Mouse (Mus musculus) heart, embryonic 15.5 days (tissue): ENCODE measurements around the gene Nat10. TPM values are rescaled to one million over a fixed set of nuclear protein-coding genes. Genes with fewer than 3 reads are reported as not detected.

Source experiments
- ATAC-seq: fragments of 200-750 bp; cut with Nextera tagmentation; replicated peaks from 2 replicates; pipeline ENCODE4 v1.8.0; 2017; ENCODE audit warnings: low read depth, moderate TSS enrichment; ENCODE audit not compliant: insufficient number of reproducible peaks, insufficient read depth, low FRiP score
- H3K27ac ChIP-seq: fragments of 300-500 bp; sonication (generic); 2 replicates; pipeline ENCODE4 v1.5.1; 2015; ENCODE audit warnings: mild to moderate bottlenecking, inconsistent platforms
- H3K27me3 ChIP-seq: fragments of 300-500 bp; sonication (generic); 2 replicates; pipeline ENCODE4 v1.6.1; 2015; ENCODE audit warnings: inconsistent platforms
- H3K36me3 ChIP-seq: fragments of 300-500 bp; sonication (generic); 2 replicates; pipeline ENCODE4 v1.6.1; 2015; ENCODE audit warnings: mild to moderate bottlenecking, inconsistent platforms
- H3K4me1 ChIP-seq: fragments of 300-500 bp; sonication (generic); replicated peaks from 2 replicates; pipeline ENCODE4 v1.6.1; 2015; ENCODE audit warnings: inconsistent platforms
- H3K4me2 ChIP-seq: fragments of 300-500 bp; sonication (generic); 2 replicates; pipeline ENCODE4 v1.6.1; 2015; ENCODE audit warnings: inconsistent platforms, mild to moderate bottlenecking, moderate library complexity
- H3K4me3 ChIP-seq: fragments of 300-500 bp; sonication (generic); 2 replicates; pipeline ENCODE4 v1.5.1; 2015; ENCODE audit warnings: mild to moderate bottlenecking, inconsistent platforms
- H3K9ac ChIP-seq: fragments of 300-500 bp; sonication (generic); 2 replicates; pipeline ENCODE4 v1.6.1; 2015; ENCODE audit warnings: mild to moderate bottlenecking, inconsistent platforms
- H3K9me3 ChIP-seq: fragments of 300-500 bp; sonication (generic); replicated peaks from 2 replicates; pipeline ENCODE4 v1.6.1; 2016; ENCODE audit warnings: inconsistent platforms
- WGBS: fragments of 180-500 bp; shearing (Covaris S2); methylation state at CpG from one replicate; pipeline ENCODE4 v1.1.7; 2015; ENCODE audit warnings: mixed read lengths; 5-methylcytosine and 5-hydroxymethylcytosine counted together
- polyA plus RNA-seq: library from polyadenylated mRNA; unstranded; fragments of >200 nt; fragmentation: Nextera tagmentation; extraction: Ambion mirVana; gene quantifications from 2 replicates; pipeline ENCODE4 v1.2.1, GENCODE M21; 2015

Nat10 gene
- polyA plus RNA-seq, 1 experiment from 2014 or later = 10.9 TPM

- Histone ChIP-seq H3K4me1 (peaks cover 24% of the 10 kb centered on the region), H3K9ac (no peak overlapping the region), H3K4me2 (no peak overlapping the region), H3K27me3 (no peaks in the 10 kb centered on the region), H3K36me3 (no peaks in the 10 kb centered on the region), H3K4me3 (no peak overlapping the region), H3K27ac (peak overlapping the region; percentile 2), H3K9me3 (no peaks in the 10 kb centered on the region)
- no peak for ATAC-seq
- 59% methylated on average over 5 of the region's 5 CpGs for WGBS
These were observed 70.2 kb downstream of the Nat10 start for GRCm38 (mm10) chr2:103690828-103691227.

DNA sequence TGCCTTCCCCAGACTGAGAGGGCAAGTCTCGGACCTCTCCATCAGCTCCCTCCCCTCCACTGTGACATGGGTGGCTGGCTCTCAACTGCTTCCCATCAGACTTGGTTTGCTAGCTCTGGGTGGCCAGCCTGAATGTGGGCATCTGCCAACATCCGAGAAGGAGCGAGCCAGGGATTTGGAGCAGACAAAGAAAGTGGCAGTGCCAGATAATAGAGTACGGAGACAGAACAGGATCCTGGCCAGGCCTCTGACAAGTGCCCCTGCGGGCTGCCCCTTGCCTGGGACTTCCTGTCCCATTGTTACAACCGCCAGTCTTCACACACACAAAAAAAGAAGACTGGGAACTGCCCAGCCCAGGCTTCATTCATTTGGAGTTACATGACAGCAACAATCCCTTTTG is 70.6 kb downstream of the Nat10 start:
- no peak overlapping the region for H3K4me3 ChIP-seq
- peaks cover 26% of the 10 kb centered on the region for H3K4me1 ChIP-seq
- H3K36me3 ChIP-seq = no peaks in the 10 kb centered on the region
- H3K4me2 ChIP-seq = no peak overlapping the region
- WGBS = 37% methylated on average over 6 of the region's 6 CpGs
- H3K9ac ChIP-seq = no peak overlapping the region
- H3K9me3 ChIP-seq = no peaks in the 10 kb centered on the region
- no peaks in the 10 kb centered on the region for H3K27me3 ChIP-seq
- peak; percentile 50 for ATAC-seq
- peak overlapping the region; percentile 2 for H3K27ac ChIP-seq

- Histone ChIP-seq H3K4me2 (no peak overlapping the region), H3K4me3 (no peak overlapping the region), H3K27ac (no peak overlapping the region), H3K27me3 (no peaks in the 10 kb centered on the region), H3K9ac (no peak overlapping the region), H3K4me1 (peaks cover 38% of the 10 kb centered on the region), H3K9me3 (no peaks in the 10 kb centered on the region), H3K36me3 (no peaks in the 10 kb centered on the region)
- no peak for ATAC-seq
These were observed 73.2 kb downstream of the Nat10 start for GRCm38 (mm10) chr2:103687888-103688287.

GRCm38 (mm10) chr2:103687143-103687542 is 73.9 kb downstream of the Nat10 start:
- Histone ChIP-seq H3K4me1 (peaks cover 45% of the 10 kb centered on the region), H3K9me3 (no peaks in the 10 kb centered on the region)

GRCm38 (mm10) chr2:103685581-103685980 is 75.5 kb downstream of the Nat10 start:
- Histone ChIP-seq H3K9ac (no peak overlapping the region), H3K4me1 (peaks cover 37% of the 10 kb centered on the region), H3K36me3 (no peaks in the 10 kb centered on the region), H3K27me3 (no peaks in the 10 kb centered on the region), H3K27ac (peak overlapping the region; percentile 18; the same call in 1 of the 2 replicates), H3K4me3 (no peak overlapping the region), H3K4me2 (no peak overlapping the region), H3K9me3 (no peaks in the 10 kb centered on the region)
- ATAC-seq = no peak
- 78% methylated on average over 4 of the region's 4 CpGs for whole genome bisulfite sequencing

More at GRCm38 (mm10) chr2:103687143-103687542, 73.9 kb downstream of the Nat10 start:
- H3K4me2 ChIP-seq = no peak overlapping the region
- H3K9ac ChIP-seq = no peak overlapping the region
- H3K27me3 ChIP-seq = no peaks in the 10 kb centered on the region
- ATAC-seq = no peak
- no peak overlapping the region for H3K27ac ChIP-seq
- no peak overlapping the region for H3K4me3 ChIP-seq
- no peaks in the 10 kb centered on the region for H3K36me3 ChIP-seq

- Histone ChIP-seq H3K36me3 (no peaks in the 10 kb centered on the region), H3K4me2 (no peak overlapping the region), H3K4me1 (peaks cover 32% of the 10 kb centered on the region), H3K9me3 (no peaks in the 10 kb centered on the region), H3K27me3 (no peaks in the 10 kb centered on the region), H3K9ac (no peak overlapping the region), H3K27ac (peak overlapping the region; percentile 58; the same call in 1 of the 2 replicates), H3K4me3 (no peak overlapping the region)
- ATAC-seq = peak; percentile 65
- WGBS = 44% methylated on average over 7 of the region's 7 CpGs
These were observed 76.0 kb downstream of the Nat10 start for GRCm38 (mm10) chr2:103684926-103685577.

DNA sequence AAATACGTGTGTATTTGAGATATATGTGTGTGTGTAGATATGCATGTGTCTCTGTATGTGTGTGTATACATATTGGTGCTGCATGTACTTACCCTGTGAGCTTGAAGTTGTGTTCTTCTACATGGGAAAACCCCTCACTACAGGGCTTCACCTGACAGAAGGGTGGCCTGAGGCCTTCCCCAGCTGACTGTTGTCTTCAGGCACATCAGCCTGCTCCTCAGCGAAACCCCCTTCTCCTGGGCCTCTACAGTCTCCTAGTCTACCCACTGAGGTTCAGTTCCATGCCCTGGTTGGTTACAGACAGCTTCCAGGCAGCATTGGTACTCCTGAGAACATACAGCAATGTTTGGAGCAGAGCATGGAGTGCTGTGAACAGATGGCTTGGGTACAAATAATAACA is 76.6 kb downstream of the Nat10 start:
- ATAC-seq = no peak
- 85% methylated on average over 2 of the region's 2 CpGs for WGBS
- no peaks in the 10 kb centered on the region for H3K36me3 ChIP-seq
- peaks cover 28% of the 10 kb centered on the region for H3K4me1 ChIP-seq
- H3K9ac ChIP-seq = no peak overlapping the region
- H3K9me3 ChIP-seq = no peaks in the 10 kb centered on the region
- H3K4me3 ChIP-seq = no peak overlapping the region
- peak overlapping the region; percentile 58; the same call in 1 of the 2 replicates for H3K27ac ChIP-seq
- H3K27me3 ChIP-seq = no peaks in the 10 kb centered on the region
- no peak overlapping the region for H3K4me2 ChIP-seq

DNA sequence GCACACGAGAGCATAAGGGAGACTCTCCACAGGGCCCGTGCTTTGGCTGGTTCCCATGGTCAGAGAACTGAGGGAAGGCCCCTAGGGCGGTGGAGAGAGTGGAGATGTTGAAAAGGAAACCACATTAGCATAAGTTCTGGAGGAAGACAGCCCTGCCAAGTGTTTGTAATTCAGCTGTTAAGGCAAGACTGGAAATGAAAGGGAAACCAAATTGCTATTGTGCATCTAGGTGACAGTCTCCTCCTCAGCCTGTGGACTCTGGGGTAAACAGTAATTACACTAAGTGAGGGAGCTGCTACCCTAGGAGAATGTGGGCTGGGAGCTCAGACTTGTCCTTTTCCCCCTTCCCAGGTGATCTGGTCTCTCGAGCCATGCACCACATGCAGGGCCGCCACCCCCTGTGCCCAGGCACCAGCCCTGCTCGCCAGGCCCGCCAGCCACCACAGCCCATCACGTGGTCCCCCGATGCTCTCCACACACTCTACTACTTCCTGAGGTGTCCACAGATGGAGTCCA is 78.1 kb downstream of the Nat10 start:
- Histone ChIP-seq H3K27me3 (no peaks in the 10 kb centered on the region), H3K36me3 (no peaks in the 10 kb centered on the region), H3K9me3 (no peaks in the 10 kb centered on the region), H3K27ac (peak overlapping the region; percentile 70), H3K4me2 (no peak overlapping the region), H3K4me3 (no peak overlapping the region), H3K4me1 (peaks cover 29% of the 10 kb centered on the region), H3K9ac (no peak overlapping the region; the same call in 1 of the 2 replicates)
- WGBS = 80% methylated on average over 9 of the region's 9 CpGs
- no peak; the same call in 1 of the 2 replicates for ATAC-seq

GRCm38 (mm10) chr2:103682261-103682722 is 78.8 kb downstream of the Nat10 start:
- Histone ChIP-seq H3K27ac (peak overlapping the region; percentile 70), H3K4me2 (no peak overlapping the region), H3K4me3 (no peak overlapping the region), H3K27me3 (no peaks in the 10 kb centered on the region), H3K9ac (no peak overlapping the region), H3K36me3 (no peaks in the 10 kb centered on the region), H3K9me3 (no peaks in the 10 kb centered on the region), H3K4me1 (peaks cover 35% of the 10 kb centered on the region)
- WGBS = 67% methylated on average over 9 of the region's 9 CpGs
- ATAC-seq = peak; percentile 46; the same call in 1 of the 2 replicates

DNA sequence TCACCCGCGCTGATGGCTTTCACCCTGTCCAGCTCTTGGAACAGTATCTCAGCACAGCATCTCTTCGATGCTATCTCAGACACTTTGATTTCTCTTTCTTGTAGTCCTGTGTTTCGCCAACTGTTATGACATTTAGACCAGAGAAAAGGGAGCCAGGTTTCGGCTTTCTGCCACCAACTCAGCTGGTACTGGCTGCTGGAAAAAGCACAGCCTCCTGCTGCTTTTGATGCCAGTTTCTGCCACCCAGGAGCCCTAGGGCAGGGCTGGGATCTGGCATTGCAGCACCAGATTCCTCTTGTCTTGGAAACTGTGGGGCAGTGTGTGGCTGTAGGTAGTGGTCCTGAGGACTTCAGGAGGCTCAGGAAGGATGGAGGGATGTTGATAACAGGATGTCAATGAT is 79.9 kb downstream of the Nat10 start:
- Histone ChIP-seq H3K36me3 (no peaks in the 10 kb centered on the region), H3K27ac (no peak overlapping the region), H3K9me3 (no peaks in the 10 kb centered on the region), H3K4me3 (no peak overlapping the region), H3K27me3 (no peaks in the 10 kb centered on the region), H3K4me1 (peaks cover 35% of the 10 kb centered on the region), H3K4me2 (no peak overlapping the region), H3K9ac (no peak overlapping the region)
- 70% methylated on average over 5 of the region's 5 CpGs for whole genome bisulfite sequencing
- ATAC-seq = no peak

DNA sequence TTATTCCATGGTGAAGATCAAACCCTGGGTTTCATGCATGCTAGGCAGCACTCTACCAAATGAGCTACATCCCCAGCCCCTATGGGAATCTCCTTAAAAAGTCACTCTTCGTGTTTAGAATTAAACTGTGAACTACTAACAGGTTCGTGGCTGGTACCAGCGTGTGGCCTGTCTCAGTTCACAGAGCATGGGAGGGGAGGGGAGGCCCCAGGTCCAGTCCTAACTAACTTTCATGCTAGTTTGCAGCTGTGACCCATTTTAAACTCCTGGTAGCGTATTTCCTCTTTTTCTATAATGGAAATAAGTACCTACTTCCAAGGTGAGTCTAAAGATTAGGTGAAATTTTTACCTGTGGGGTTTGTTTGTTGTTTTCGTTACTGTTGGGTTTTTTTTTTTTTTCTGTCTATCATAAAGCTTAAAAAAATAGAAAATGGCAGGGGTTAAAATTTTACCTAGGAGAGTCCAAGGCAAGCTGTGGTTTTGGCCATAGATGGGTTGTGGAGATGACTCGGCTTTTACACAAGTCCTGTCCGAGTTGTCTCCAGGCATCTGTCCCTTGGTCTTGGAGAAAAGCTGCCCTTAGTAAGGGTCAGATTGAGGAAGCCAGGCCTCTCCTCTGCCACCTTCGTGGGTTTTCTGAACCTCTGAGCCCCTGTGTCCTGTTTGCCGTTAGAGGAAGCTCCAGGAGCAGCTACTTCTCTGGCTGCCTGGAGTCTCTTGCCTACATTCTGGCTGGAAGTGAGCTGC is 80.5 kb downstream of the Nat10 start:
- Histone ChIP-seq H3K27me3 (no peaks in the 10 kb centered on the region), H3K27ac (no peak overlapping the region), H3K9me3 (no peaks in the 10 kb centered on the region), H3K4me1 (peaks cover 34% of the 10 kb centered on the region), H3K4me2 (no peak overlapping the region), H3K36me3 (no peaks in the 10 kb centered on the region), H3K4me3 (no peak overlapping the region), H3K9ac (no peak overlapping the region)
- 77% methylated on average over 9 of the region's 9 CpGs for WGBS
- ATAC-seq = no peak
